Mouse (Mus musculus) limb, embryonic 10.5 days (tissue): ENCODE data around the gene Rap1a. TPM values are rescaled to one million over a fixed set of nuclear protein-coding genes. Genes with fewer than 3 reads are reported as not detected.

ENCODE experiments used
- DNase-seq: peaks from one replicate; pipeline ENCODE4 v3.0.0-alpha.2; 2017; ENCODE audit warnings: low spot score
- H3K27ac ChIP-seq: fragments of 300-500 bp; sonication (generic); 2 replicates; pipeline ENCODE4 v1.5.1; 2016; ENCODE audit warnings: mild to moderate bottlenecking
- H3K27me3 ChIP-seq: fragments of 300-500 bp; sonication (generic); 2 replicates; pipeline ENCODE4 v1.6.1; 2016; ENCODE audit warnings: low read depth, mild to moderate bottlenecking; ENCODE audit not compliant: poor library complexity, severe bottlenecking
- H3K36me3 ChIP-seq: fragments of 300-500 bp; sonication (generic); 2 replicates; pipeline ENCODE4 v1.6.1; 2016; ENCODE audit warnings: mild to moderate bottlenecking, moderate library complexity
- H3K4me1 ChIP-seq: fragments of 300-500 bp; sonication (generic); 2 replicates; pipeline ENCODE4 v1.6.1; 2016
- H3K4me3 ChIP-seq: fragments of 300-500 bp; sonication (generic); 2 replicates; pipeline ENCODE4 v1.5.1; 2016; ENCODE audit warnings: mild to moderate bottlenecking, moderate library complexity
- H3K9me3 ChIP-seq: fragments of 300-500 bp; sonication (generic); replicated peaks from 2 replicates; pipeline ENCODE4 v1.6.1; 2016; ENCODE audit warnings: mild to moderate bottlenecking
- WGBS: fragments of 180-500 bp; shearing (Covaris S2); methylation state at CpG from one replicate; pipeline ENCODE4 v1.1.7; 2016; 5-methylcytosine and 5-hydroxymethylcytosine counted together
- polyA plus RNA-seq: library from polyadenylated mRNA; unstranded; fragments of >200 nt; fragmentation: Nextera tagmentation; extraction: Ambion mirVana; gene quantifications from 2 replicates; pipeline ENCODE4 v1.2.1, GENCODE M21; 2016

Rap1a gene
- polyA plus RNA-seq: 67.3 and 71.6 TPM in 2 replicates

DNA sequence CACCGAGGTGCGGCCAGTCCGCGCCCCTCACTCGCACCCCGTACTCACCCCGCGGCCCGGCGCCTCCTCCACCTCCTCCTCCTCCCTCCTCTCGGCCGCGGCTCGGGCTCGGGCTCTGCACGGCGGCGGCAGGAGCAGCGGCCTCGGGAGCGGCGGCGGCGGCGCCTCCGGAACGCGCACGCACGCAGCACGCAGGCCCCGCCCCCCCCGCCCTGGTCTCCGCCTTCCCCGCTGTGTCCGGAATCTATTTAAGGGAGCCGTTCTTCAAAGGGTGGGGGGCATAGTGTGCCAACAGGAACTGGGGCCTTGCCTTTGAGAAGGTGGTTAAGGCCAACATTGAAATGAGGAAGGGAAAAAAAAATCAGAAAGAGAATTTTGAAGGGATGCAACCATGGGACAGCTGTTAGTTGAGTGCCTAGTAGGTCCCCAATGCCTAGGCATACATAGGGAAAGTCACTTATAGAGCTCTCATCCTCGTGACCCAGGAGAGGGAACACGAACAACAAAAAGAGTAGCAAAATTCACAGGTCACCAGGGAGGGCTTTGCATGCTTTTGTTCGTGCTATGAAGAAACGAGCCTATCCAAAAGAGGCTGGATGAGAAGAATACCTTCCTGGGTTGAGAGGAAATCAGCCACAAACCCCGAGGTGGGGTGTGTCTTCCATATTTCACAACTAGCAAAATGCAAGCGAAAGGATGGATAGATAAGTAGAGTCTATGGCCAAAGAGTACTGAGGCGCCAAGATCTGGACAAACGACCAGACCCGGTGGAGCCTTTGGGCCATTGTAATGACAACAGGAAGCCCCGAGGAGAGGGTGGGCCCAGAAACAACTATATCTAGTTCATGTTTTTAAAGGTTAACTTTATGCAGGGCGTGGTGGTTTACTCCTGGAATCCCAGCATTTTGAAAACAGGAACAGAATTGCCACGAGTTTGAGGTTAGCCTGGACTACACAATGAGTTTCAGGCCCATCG is at the start of gene Rap1a:
Gene Rap1a, minus strand, starts transcription at position 146 of the 976 bp plus-strand sequence.
- H3K4me1 ChIP-seq: peaks cover 35% of the 10 kb centered on the region
- H3K27ac ChIP-seq: peak within 1 kb of the TSS; percentile 96
- peak; percentile 88 for DNase-seq
- H3K36me3 ChIP-seq: no peaks in the 10 kb centered on the region
- 20% methylated on average over 47 of the region's 50 CpGs for WGBS
- H3K9me3 ChIP-seq: no peaks in the 10 kb centered on the region
- H3K27me3 ChIP-seq: no peaks in the 10 kb centered on the region
- peak within 1 kb of the TSS; percentile 87 for H3K4me3 ChIP-seq

DNA sequence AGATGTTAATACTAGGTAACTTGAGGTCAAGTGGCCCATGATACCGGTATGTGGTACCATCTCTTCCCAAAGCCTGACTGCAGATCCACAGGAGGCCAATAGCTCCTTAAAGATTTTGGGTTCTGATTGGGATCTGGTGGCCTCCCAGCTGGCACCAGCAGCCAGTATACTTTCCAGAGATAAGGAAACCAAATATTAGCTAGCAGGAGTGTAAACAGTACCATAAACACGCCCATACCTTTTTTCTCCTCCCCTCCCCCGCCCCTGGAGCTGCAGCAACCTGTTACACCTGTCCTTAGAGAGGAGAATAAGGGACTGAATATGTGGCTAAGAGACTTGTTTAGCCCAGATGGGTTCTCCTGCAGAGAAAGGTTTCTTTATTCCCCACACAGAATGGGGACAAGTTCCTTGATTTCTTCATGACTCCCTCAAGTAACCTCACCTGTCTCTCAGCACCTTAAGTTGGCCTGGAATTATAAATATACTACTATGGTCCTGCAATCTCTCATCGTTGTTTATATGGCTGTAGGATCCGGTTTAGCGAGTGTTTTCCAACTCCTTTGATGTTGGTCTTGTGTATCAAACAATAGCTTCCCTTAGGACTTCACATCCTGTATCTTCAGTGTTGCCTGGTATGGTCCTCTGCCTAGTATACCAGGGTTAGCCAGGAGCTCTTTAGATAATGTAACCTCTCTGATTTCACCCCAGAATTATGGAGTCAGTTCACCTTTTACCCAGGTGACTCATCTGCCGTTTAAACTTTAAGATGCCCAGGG is 45.3 kb upstream of the Rap1a start:
- no peaks in the 10 kb centered on the region for H3K9me3 ChIP-seq
- 68% methylated on average over 7 of the region's 7 CpGs for WGBS
- H3K4me1 ChIP-seq: no peaks in the 10 kb centered on the region
- no peak for DNase-seq
- no peaks in the 10 kb centered on the region for H3K27me3 ChIP-seq
- no peaks in the 10 kb centered on the region for H3K36me3 ChIP-seq
- no peak overlapping the region for H3K4me3 ChIP-seq
- H3K27ac ChIP-seq: no peak overlapping the region

DNA sequence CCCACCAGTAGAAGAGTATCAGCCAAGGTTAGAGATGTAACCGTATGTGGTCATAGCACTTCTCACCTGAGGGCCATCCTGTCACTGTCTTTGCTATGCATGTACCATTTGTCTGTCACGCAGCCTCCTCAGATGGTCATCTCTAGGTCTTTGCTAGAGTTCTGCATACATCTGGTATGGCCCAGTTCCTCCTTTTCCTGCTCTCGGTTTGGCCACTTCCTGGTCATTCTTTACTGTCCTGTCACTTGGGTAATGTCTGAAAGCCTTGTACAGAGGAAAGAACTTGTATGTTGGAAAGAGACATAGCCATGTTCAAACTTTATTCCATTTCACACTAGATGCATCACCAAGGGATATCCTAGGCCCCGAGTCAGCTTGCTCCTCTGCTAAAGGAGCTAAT is 38.7 kb upstream of the Rap1a start:
- no peak for DNase-seq
- Histone ChIP-seq H3K4me1 (no peaks in the 10 kb centered on the region), H3K27me3 (no peaks in the 10 kb centered on the region), H3K27ac (no peak overlapping the region), H3K9me3 (no peaks in the 10 kb centered on the region), H3K4me3 (no peak overlapping the region), H3K36me3 (no peaks in the 10 kb centered on the region)
- 82% methylated on average over 4 of the region's 4 CpGs for WGBS

DNA sequence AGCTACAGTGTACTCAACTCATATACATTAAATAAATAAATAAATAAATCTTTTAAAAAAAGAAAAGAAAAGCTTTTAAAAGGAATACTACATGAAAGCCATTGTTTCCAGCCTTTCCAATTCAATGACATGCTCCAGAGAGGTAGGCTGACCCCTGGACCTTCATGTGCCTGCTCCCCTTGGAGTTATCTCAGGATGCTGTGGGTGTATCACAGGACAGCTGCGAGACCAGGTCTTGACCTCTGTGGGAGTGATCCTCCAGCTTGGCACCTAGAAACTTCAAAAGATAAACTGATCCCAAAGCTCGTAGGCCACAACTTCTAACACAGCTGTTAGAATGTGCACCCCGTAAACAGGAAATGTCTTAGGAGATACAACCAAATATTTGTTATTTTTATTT is 37.5 kb upstream of the Rap1a start:
- Histone ChIP-seq H3K36me3 (no peaks in the 10 kb centered on the region), H3K4me1 (no peaks in the 10 kb centered on the region), H3K27me3 (no peaks in the 10 kb centered on the region), H3K27ac (no peak overlapping the region), H3K4me3 (no peak overlapping the region), H3K9me3 (no peaks in the 10 kb centered on the region)
- DNase-seq: no peak
- 71% methylated on average over 3 of the region's 3 CpGs for WGBS

DNA sequence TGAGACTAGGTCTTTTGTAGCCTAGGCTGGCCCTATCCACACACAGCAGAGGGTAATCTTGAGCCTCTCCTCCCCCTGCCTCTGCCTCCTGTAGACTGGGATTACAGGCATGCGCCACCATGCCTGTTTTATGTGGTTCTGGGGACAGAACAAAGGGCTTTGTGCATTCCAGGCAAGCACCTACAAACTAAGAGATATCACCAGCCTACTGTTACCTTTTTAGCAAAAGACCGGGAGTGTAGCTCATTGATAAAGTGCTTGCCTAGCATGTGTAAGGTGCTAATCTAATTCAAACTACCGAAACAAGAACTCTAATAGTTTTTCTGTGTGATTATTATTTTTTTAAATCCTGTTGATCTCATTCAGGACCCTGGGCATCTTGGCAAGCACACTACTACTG is 35.7 kb upstream of the Rap1a start:
- Histone ChIP-seq H3K4me1 (no peaks in the 10 kb centered on the region), H3K27me3 (no peaks in the 10 kb centered on the region), H3K4me3 (no peak overlapping the region), H3K27ac (no peak overlapping the region), H3K36me3 (no peaks in the 10 kb centered on the region), H3K9me3 (no peaks in the 10 kb centered on the region)
- no peak for DNase-seq
- WGBS: 92% methylated on average over 3 of the region's 3 CpGs

DNA sequence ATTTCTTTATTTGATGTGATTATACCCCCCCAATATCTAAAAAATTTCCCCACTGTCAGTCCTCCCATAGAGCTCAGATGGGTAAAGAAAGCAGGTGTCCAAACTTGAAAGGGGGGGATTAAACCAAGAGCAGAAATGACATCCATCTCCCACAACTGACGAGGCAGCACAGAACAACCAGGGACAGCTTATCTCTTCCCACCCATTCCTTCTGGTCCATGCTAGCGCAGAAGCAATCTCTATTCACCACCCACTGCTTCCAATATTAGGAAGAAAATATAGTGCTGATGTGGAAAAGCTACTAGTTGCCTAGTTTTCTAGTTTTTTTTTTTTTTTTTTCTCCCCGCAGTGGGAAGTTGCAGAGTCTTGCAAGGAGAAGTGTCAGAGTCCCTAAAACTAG is 34.7 kb upstream of the Rap1a start:
- Histone ChIP-seq H3K27ac (no peak overlapping the region), H3K36me3 (no peaks in the 10 kb centered on the region), H3K9me3 (no peaks in the 10 kb centered on the region), H3K27me3 (no peaks in the 10 kb centered on the region), H3K4me1 (no peaks in the 10 kb centered on the region), H3K4me3 (no peak overlapping the region)
- no peak for DNase-seq
- 68% methylated on average over 3 of the region's 3 CpGs for WGBS

DNA sequence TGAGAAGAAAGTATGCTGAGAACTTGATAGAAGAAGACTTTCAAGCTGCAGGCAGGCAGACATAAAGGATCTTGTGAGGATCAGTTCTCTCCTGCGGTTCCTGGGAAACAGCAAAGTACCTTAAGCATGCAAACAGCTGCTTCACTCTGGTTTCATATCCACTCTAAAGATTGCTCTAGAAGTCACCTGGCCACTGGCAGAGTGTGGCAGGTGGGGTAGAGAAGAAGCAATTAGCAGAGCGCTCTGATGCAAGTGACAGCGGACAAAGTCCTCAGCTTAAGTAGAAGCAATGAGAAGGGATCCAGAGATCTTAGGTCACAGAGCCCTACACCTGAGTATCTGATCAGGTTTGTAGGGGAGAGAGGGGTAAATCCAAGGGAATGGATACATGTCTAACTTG is 30.4 kb upstream of the Rap1a start:
- Histone ChIP-seq H3K27ac (no peak overlapping the region), H3K4me1 (no peaks in the 10 kb centered on the region), H3K36me3 (no peaks in the 10 kb centered on the region), H3K9me3 (no peaks in the 10 kb centered on the region), H3K4me3 (no peak overlapping the region), H3K27me3 (no peaks in the 10 kb centered on the region)
- DNase-seq: no peak
- WGBS: 96% methylated on average over 3 of the region's 3 CpGs

DNA sequence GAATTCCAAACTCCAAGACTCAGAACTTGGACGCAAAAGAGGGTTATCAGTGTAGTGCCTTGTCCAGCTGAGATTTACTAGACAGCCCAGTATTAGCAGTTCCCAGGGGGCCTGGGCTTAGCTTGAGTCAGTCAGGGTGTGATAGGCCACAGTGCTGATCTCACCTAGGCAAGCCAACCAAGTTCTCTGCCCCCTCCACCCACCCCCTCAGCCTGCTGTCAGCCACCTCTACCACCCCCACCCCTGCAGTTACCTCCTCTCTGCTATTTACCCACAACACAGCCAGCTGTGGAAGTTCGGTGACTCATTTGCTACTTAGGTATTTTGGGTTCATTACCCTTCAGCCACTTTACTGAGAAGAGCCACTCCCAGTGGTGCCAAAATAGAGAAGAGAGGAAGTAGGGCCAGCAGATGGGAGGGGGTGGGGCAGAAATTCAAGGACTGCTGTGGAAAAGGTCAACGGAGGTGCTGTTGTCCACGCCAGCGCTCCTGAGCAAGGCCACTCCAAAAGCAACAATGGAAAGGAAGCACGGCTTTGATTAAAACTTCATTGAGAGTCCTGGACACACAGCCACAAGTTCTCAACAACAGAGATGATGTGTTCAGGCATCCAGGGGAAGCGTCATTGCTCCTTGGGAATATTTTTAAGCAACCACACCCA is 24.5 kb upstream of the Rap1a start:
- H3K4me1 ChIP-seq: peaks cover 6% of the 10 kb centered on the region
- no peak for DNase-seq
- no peak overlapping the region; the same call in 1 of the 2 replicates for H3K27ac ChIP-seq
- H3K27me3 ChIP-seq: no peaks in the 10 kb centered on the region
- H3K4me3 ChIP-seq: no peak overlapping the region
- 64% methylated on average over 7 of the region's 7 CpGs for WGBS
- no peaks in the 10 kb centered on the region for H3K9me3 ChIP-seq
- H3K36me3 ChIP-seq: no peaks in the 10 kb centered on the region

DNA sequence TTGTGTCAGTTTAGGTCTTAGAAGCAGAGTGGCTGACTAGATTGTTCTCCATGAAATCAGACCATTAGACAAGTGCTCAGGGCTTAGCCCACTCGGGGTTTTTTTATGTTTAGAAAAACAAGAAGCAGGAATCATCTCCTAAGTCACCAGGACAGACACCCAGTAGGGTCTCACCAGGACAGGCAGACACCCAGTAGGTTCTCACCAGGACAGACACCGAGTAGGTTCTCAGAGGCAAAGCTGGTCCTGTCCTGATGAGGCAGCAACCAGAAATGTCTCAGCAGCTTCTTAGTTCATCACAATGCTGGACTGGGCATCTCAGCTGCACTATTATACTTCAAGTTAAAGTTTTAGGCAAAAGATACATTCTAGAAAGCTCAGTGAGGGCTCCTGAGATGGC is 23.6 kb upstream of the Rap1a start:
- no peaks in the 10 kb centered on the region for H3K36me3 ChIP-seq
- no peak overlapping the region for H3K27ac ChIP-seq
- DNase-seq: no peak
- H3K4me3 ChIP-seq: no peak overlapping the region
- WGBS: 62% methylated on average over 2 of the region's 2 CpGs
- peaks cover 6% of the 10 kb centered on the region for H3K4me1 ChIP-seq
- no peaks in the 10 kb centered on the region for H3K27me3 ChIP-seq
- H3K9me3 ChIP-seq: no peaks in the 10 kb centered on the region

DNA sequence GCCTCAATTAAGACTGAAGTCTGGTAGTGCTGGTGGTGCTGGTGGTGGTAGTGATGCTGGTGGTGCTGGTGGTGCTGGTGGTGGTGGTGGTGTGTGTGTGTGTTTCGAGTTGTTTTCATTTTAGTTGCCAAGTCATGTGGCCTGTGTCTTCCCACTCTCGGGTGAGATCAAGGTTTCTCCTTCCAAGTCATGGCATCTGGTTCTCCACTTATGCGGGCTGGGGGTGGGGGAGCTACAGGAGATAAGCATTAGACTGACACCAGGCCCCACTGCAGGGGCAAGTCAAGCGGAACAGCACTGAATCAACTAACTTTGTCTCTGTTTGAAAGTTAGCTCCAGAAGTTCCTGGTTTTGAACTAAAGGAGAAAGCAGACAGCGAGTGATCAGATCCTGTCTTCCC is 23.0 kb upstream of the Rap1a start:
- Histone ChIP-seq H3K36me3 (no peaks in the 10 kb centered on the region), H3K27ac (no peak overlapping the region), H3K9me3 (no peaks in the 10 kb centered on the region), H3K4me3 (no peak overlapping the region), H3K27me3 (no peaks in the 10 kb centered on the region), H3K4me1 (peaks cover 6% of the 10 kb centered on the region)
- DNase-seq: no peak
- WGBS: 51% methylated on average over 5 of the region's 5 CpGs

DNA sequence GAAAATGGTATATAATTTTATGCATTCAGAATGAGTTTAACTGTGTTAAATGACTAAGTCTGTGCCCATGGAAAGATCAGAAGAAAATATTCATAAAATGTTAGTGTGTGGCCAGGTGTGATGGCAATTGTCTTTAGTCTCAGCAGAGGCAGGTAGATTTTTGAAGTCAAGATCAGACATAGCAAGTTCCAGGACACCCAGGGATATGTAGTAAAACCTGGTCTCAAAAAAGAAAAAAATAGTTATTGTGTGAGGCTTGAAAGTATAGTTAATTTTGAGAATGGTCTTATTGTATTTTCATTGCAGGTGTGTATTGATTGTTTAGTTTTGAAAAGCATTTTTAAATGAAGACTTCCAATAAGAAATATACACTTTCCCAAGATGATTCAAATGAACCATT is 22.5 kb upstream of the Rap1a start:
- Histone ChIP-seq H3K27ac (no peak overlapping the region), H3K9me3 (no peaks in the 10 kb centered on the region), H3K4me3 (no peak overlapping the region), H3K27me3 (no peaks in the 10 kb centered on the region), H3K4me1 (peaks cover 6% of the 10 kb centered on the region), H3K36me3 (no peaks in the 10 kb centered on the region)
- DNase-seq: no peak

DNA sequence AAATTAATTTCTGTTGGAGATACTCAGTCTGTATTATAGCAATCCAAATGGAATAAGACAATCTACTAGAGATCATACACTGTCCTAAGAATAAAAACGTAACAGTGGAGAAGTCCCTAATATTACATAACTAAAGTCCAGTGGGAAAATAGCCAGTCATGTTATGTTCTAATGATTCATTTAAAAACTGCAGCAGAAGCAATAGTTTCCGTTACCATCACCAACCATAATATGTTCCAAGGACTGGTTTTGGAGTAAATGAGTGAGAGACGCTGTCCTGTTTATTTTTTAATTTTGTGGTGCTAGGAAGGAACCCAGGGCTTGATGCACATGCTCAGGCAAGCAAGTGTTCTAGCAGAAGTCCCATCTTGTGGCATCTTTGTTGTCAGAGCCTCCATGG is 20.4 kb upstream of the Rap1a start:
- Histone ChIP-seq H3K36me3 (no peaks in the 10 kb centered on the region), H3K27me3 (no peaks in the 10 kb centered on the region), H3K4me3 (no peak overlapping the region), H3K27ac (no peak overlapping the region), H3K9me3 (no peaks in the 10 kb centered on the region), H3K4me1 (peaks cover 6% of the 10 kb centered on the region)
- 92% methylated on average over 3 of the region's 3 CpGs for WGBS
- no peak for DNase-seq

DNA sequence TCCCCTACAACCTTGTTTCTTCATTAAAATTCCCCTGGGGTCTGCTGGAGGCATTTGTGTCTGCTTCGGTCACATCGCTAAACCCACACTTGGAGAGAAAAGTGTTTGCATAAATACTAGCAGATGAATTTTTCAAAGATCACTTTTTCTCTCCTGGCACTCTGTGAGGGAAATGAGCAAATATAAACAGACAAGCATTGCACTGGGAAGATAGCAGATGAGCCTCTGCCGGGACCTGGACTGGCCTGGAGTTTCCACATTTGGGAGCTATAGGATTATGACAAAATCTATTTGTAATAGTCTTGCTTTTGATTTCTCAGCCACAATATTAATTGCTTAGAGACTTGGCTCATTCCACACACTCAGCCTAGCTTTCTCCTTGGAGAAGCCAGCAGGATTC is 19.1 kb upstream of the Rap1a start:
- WGBS: 92% methylated on average over 3 of the region's 3 CpGs
- DNase-seq: no peak
- Histone ChIP-seq H3K4me3 (no peak overlapping the region), H3K4me1 (peaks cover 3% of the 10 kb centered on the region), H3K27me3 (no peaks in the 10 kb centered on the region), H3K9me3 (no peaks in the 10 kb centered on the region), H3K27ac (no peak overlapping the region), H3K36me3 (no peaks in the 10 kb centered on the region)
